Mouse (Mus musculus) liver, postnatal 0 days (tissue): ENCODE data around the gene Ess2. TPM values are rescaled to one million over a fixed set of nuclear protein-coding genes. Genes with fewer than 3 reads are reported as not detected.
A peak's percentile ranks its signal among the peaks of the same experiment; 100 is the strongest.
"Not testable (repeated sequence)": the region's sequence is repeated elsewhere in the genome, so short reads cannot be mapped to it uniquely, and the experiment has no call there.

Experiments
- ATAC-seq: fragments of 200-750 bp; cut with Nextera tagmentation; 2 replicates; pipeline ENCODE4 v1.8.0; 2017; ENCODE audit warnings: mild to moderate bottlenecking, moderate library complexity
- DNase-seq: peaks from one replicate; pipeline ENCODE4 v3.0.0-alpha.2; 2016
- H3K27ac ChIP-seq: fragments of 300-500 bp; sonication (generic); 2 replicates; pipeline ENCODE4 v1.5.1; 2014; ENCODE audit warnings: antibody characterized with exemption, moderate library complexity, mild to moderate bottlenecking, low read depth
- H3K27me3 ChIP-seq: fragments of 300-500 bp; sonication (generic); 2 replicates; pipeline ENCODE4 v1.6.1; 2014; ENCODE audit warnings: low read length, control low read depth, mixed read lengths; ENCODE audit not compliant: insufficient read depth
- H3K36me3 ChIP-seq: fragments of 300-500 bp; sonication (generic); replicated peaks from 2 replicates; pipeline ENCODE4 v1.6.1; 2014; ENCODE audit warnings: mild to moderate bottlenecking, control low read depth, low read length, moderate library complexity, mixed read lengths; ENCODE audit not compliant: insufficient read depth
- H3K4me1 ChIP-seq: fragments of 300-500 bp; sonication (generic); 2 replicates; pipeline ENCODE4 v1.6.1; 2014; ENCODE audit warnings: antibody characterized with exemption, mild to moderate bottlenecking, control low read depth; ENCODE audit not compliant: insufficient read depth
- H3K4me2 ChIP-seq: fragments of 300-500 bp; sonication (generic); 2 replicates; pipeline ENCODE4 v1.6.1; 2014; ENCODE audit warnings: low read depth, mild to moderate bottlenecking, low read length, moderate library complexity, mixed read lengths
- H3K4me3 ChIP-seq: fragments of 300-500 bp; sonication (generic); 2 replicates; pipeline ENCODE4 v1.5.1; 2014; ENCODE audit warnings: low read depth, low read length
- H3K9ac ChIP-seq: fragments of 300-500 bp; sonication (generic); replicated peaks from 2 replicates; pipeline ENCODE4 v1.6.1; 2014; ENCODE audit warnings: mild to moderate bottlenecking, moderate library complexity
- H3K9me3 ChIP-seq: fragments of 300-500 bp; sonication (generic); 2 replicates; pipeline ENCODE4 v1.6.1; 2016; ENCODE audit warnings: mild to moderate bottlenecking, control low read depth, low read length, mixed read lengths
- CTCF ChIP-seq: sonication (generic); IDR thresholded peaks from 2 replicates; pipeline ENCODE4 v1.5.1; 2016; ENCODE audit warnings: antibody characterized with exemption, low read depth
- EP300 ChIP-seq: IDR thresholded peaks from 2 replicates; pipeline ENCODE4 v1.6.1; 2016; ENCODE audit warnings: antibody characterized with exemption, low read depth, mild to moderate bottlenecking
- WGBS: fragments of 180-500 bp; shearing (Covaris S2); extraction: QIAGEN DNeasy Blood & Tissue Kit; methylation state at CpG from one replicate; pipeline ENCODE4 v1.1.7; 2014; ENCODE audit not compliant: insufficient replicate concordance; 5-methylcytosine and 5-hydroxymethylcytosine counted together
- polyA plus RNA-seq: library from polyadenylated mRNA; unstranded; fragments of >200 nt; fragmentation: Nextera tagmentation; extraction: Ambion mirVana; gene quantifications from 2 replicates; pipeline ENCODE4 v1.2.1, GENCODE M21; 2015

Gene Ess2
- polyA plus RNA-seq = 5.6 and 6.6 TPM in 2 replicates

- H3K9ac ChIP-seq = peak within 1 kb of the TSS; percentile 63
- peak; percentile 98 for ATAC-seq
- no peak within 1 kb of the TSS for H3K27ac ChIP-seq
- H3K4me1 ChIP-seq = peaks cover 18% of the 10 kb centered on the region
- H3K4me2 ChIP-seq = peak within 1 kb of the TSS; percentile 80
- TF ChIP-seq EP300 (peak; percentile 53; the same call in 1 of the 2 replicates), CTCF (peak; percentile 88)
- DNase-seq = peak; percentile 90
- peak within 1 kb of the TSS; percentile 69 for H3K4me3 ChIP-seq
- WGBS = under 1% methylated on average over 35 of the region's 35 CpGs
- H3K36me3 ChIP-seq = peaks cover 24% of the 10 kb centered on the region
- H3K9me3 ChIP-seq = no peaks in the 10 kb centered on the region
- H3K27me3 ChIP-seq = peaks cover 42% of the 10 kb centered on the region
Measured at GRCm38 (mm10) chr16:17911052-17911595, at the start of gene Ess2. Gene Ess2, minus strand, starts transcription at chr16:17911348.

- not testable (repeated sequence) for H3K4me2 ChIP-seq, H3K4me3 ChIP-seq, ATAC-seq, H3K27me3 ChIP-seq, DNase-seq, H3K27ac ChIP-seq, H3K9ac ChIP-seq, H3K4me1 ChIP-seq, H3K36me3 ChIP-seq, H3K9me3 ChIP-seq
- WGBS = 92% methylated on average over 16 of the region's 17 CpGs
Measured at GRCm38 (mm10) chr16:17956052-17956638, 45.0 kb upstream of the Ess2 start.

- H3K9me3 ChIP-seq = no peaks in the 10 kb centered on the region
- no peak for DNase-seq
- H3K9ac ChIP-seq = no peak overlapping the region
- no peaks in the 10 kb centered on the region for H3K27me3 ChIP-seq
- 84% methylated on average over 3 of the region's 4 CpGs for WGBS
- no peaks in the 10 kb centered on the region for H3K4me1 ChIP-seq
- H3K36me3 ChIP-seq = no peaks in the 10 kb centered on the region
- no peak overlapping the region for H3K4me3 ChIP-seq
- ATAC-seq = no peak
- TF ChIP-seq EP300 (no peak), CTCF (no peak)
- no peak overlapping the region for H3K4me2 ChIP-seq
- H3K27ac ChIP-seq = no peak overlapping the region
Measured at GRCm38 (mm10) chr16:17951618-17952017, 40.5 kb upstream of the Ess2 start.

- WGBS = 59% methylated on average over 4 of the region's 4 CpGs
- ATAC-seq = no peak
Measured at GRCm38 (mm10) chr16:17950068-17950467, 38.9 kb upstream of the Ess2 start.

GRCm38 (mm10) chr16:17949421-17949877 is 38.3 kb upstream of the Ess2 start:
- TF ChIP-seq EP300 (no peak), CTCF (no peak)
- no peaks in the 10 kb centered on the region for H3K36me3 ChIP-seq
- no peaks in the 10 kb centered on the region for H3K9me3 ChIP-seq
- H3K27me3 ChIP-seq = no peaks in the 10 kb centered on the region
- 63% methylated on average over 2 of the region's 2 CpGs for WGBS
- H3K4me2 ChIP-seq = no peak overlapping the region
- ATAC-seq = no peak
- H3K27ac ChIP-seq = no peak overlapping the region
- H3K4me3 ChIP-seq = no peak overlapping the region
- H3K4me1 ChIP-seq = no peaks in the 10 kb centered on the region
- H3K9ac ChIP-seq = no peak overlapping the region
- DNase-seq = no peak

More at GRCm38 (mm10) chr16:17950068-17950467, 38.9 kb upstream of the Ess2 start:
- TF ChIP-seq CTCF = no peak
- TF ChIP-seq EP300 = no peak
- H3K4me3 ChIP-seq = no peak overlapping the region
- H3K4me1 ChIP-seq = no peaks in the 10 kb centered on the region
- no peak for DNase-seq
- H3K9me3 ChIP-seq = no peaks in the 10 kb centered on the region
- H3K4me2 ChIP-seq = no peak overlapping the region
- no peaks in the 10 kb centered on the region for H3K27me3 ChIP-seq
- H3K36me3 ChIP-seq = no peaks in the 10 kb centered on the region
- no peak overlapping the region for H3K9ac ChIP-seq
- H3K27ac ChIP-seq = no peak overlapping the region

GRCm38 (mm10) chr16:17945081-17945831 is 34.1 kb upstream of the Ess2 start:
- Histone ChIP-seq H3K27ac (no peak overlapping the region), H3K4me2 (no peak overlapping the region), H3K4me3 (no peak overlapping the region), H3K27me3 (no peaks in the 10 kb centered on the region), H3K9me3 (no peaks in the 10 kb centered on the region), H3K4me1 (no peaks in the 10 kb centered on the region), H3K9ac (no peak overlapping the region), H3K36me3 (no peaks in the 10 kb centered on the region)
- no peak for DNase-seq
- no peak for ATAC-seq
- 49% methylated on average over 7 of the region's 7 CpGs for WGBS
- TF ChIP-seq EP300 (no peak), CTCF (no peak)
